Mouse (Mus musculus): ENCODE results near the gene Dnajb6.

- TF ChIP-seq POLR2A (IDR thresholded peaks at IDR 0.05; ENCODE audit: low read depth, low read length) (no peak), CTCF (conservative IDR thresholded peaks at IDR 0.05; ENCODE audit: insufficient read depth, insufficient read length, low read depth, low read length) (no peak)
Observed at GRCm38 (mm10) chr5:29818287-29818686, 82.8 kb downstream of the Dnajb6 start.
